Mouse (Mus musculus) kidney, adult 8-10 months (tissue): ENCODE measurements at regions not wholly inside any gene's neighbourhood (a gene's known extent, or its start where the extent isn't known, plus 50 kb on each side); places are given as distances from the start of the nearest gene placed in this dataset.

Experiments used
- DNase-seq, 2 experiments: peaks; one replicate each; pipeline ENCODE4 v3.0.0; 2022

GRCm38 (mm10) chr10:17531021-17531420, 192.0 kb upstream of the Cited2 start:
- peak; percentile 37 to 66 for DNase-seq

- no peak for DNase-seq
These were observed 184.0 kb upstream of the Cited2 start for GRCm38 (mm10) chr10:17538944-17539533.

- DNase-seq = no peak
These were observed 182.3 kb upstream of the Cited2 start for GRCm38 (mm10) chr10:17540404-17541375.

GRCm38 (mm10) chr10:17542104-17542846, 180.7 kb upstream of the Cited2 start:
- DNase-seq = no peak

GRCm38 (mm10) chr10:17542847-17543421, 180.1 kb upstream of the Cited2 start:
- no peak for DNase-seq

GRCm38 (mm10) chr10:17545291-17545690, 177.7 kb upstream of the Cited2 start:
- DNase-seq = no peak

GRCm38 (mm10) chr10:17547986-17548385, 175.0 kb upstream of the Cited2 start:
- DNase-seq = no peak

GRCm38 (mm10) chr10:17548629-17549580, 174.1 kb upstream of the Cited2 start:
- DNase-seq = no peak

- DNase-seq = peak in 1 of 2 experiments; percentile 63
These were observed 173.0 kb upstream of the Cited2 start for GRCm38 (mm10) chr10:17549711-17550637.

GRCm38 (mm10) chr10:17550638-17551013, 172.4 kb upstream of the Cited2 start:
- DNase-seq = no peak

GRCm38 (mm10) chr10:17551869-17552268, 171.1 kb upstream of the Cited2 start:
- no peak for DNase-seq

GRCm38 (mm10) chr10:17552277-17552676, 170.7 kb upstream of the Cited2 start:
- DNase-seq = no peak

GRCm38 (mm10) chr10:17556391-17556790, 166.6 kb upstream of the Cited2 start:
- no peak for DNase-seq

- DNase-seq = no peak
These were observed 163.6 kb upstream of the Cited2 start for GRCm38 (mm10) chr10:17559370-17559955.

GRCm38 (mm10) chr10:17559980-17560379, 163.0 kb upstream of the Cited2 start:
- DNase-seq = no peak

- no peak for DNase-seq
These were observed 161.6 kb upstream of the Cited2 start for GRCm38 (mm10) chr10:17561466-17561865.

GRCm38 (mm10) chr10:17561977-17562376, 161.0 kb upstream of the Cited2 start:
- no peak for DNase-seq

GRCm38 (mm10) chr10:17562410-17563350, 160.3 kb upstream of the Cited2 start:
- DNase-seq = no peak

GRCm38 (mm10) chr10:17563351-17563749, 159.7 kb upstream of the Cited2 start:
- DNase-seq = no peak
